Mouse (Mus musculus) lung, adult 2 months (tissue): Measurements from ENCODE around the gene Lonp2.

ENCODE experiments used
- CTCF ChIP-seq: fragments of 200-500 bp; IDR thresholded peaks from 2 replicates; pipeline ENCODE4 v1.5.1; 2011; ENCODE audit warnings: mild to moderate bottlenecking, low read length, control low read depth; ENCODE audit not compliant: insufficient read depth
- POLR2A ChIP-seq: fragments of 200-500 bp; IDR thresholded peaks from 2 replicates; pipeline ENCODE4 v1.6.1; 2011; ENCODE audit warnings: low read depth, mild to moderate bottlenecking, control low read depth, low read length, borderline replicate concordance; ENCODE audit errors: extremely low read depth

DNA sequence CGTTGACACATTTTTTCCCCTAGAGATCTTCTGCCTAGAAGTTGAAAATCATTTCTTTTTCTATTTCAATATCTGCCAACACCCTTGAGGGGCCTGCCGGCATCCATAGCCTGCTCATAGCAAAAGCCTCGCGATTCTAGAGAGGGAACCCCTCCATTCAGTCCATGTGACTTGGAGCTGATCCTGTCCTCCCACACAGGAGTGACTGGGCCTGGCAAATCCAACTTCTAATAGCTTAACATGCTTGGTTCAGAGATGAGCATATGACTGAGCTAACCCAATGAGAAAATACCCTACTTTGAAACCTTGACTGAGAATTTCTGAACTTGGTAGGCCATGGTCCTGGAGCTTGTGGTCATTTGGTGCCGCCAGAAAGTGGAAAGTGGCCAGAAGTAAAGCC lies 37.8 kb upstream of the Lonp2 start:
- TF ChIP-seq CTCF, result no peak
- TF ChIP-seq POLR2A, result no peak
